Mouse (Mus musculus) kidney, postnatal 10 days (tissue): ENCODE measurements at regions not wholly inside any gene's neighbourhood (a gene's known extent, or its start where the extent isn't known, plus 50 kb on each side); places are given as distances from the start of the nearest gene placed in this dataset.
"Not testable (repeated sequence)": the region's sequence is repeated elsewhere in the genome, so short reads cannot be mapped to it uniquely, and the experiment has no call there.

Experiments
- DNase-seq: peaks from one replicate; pipeline ENCODE4 v3.0.0; 2021; ENCODE audit warnings: mixed read lengths

GRCm38 (mm10) chr10:117459651-117460365 is 80.0 kb upstream of the Cpsf6 start:
- DNase-seq, result no peak

DNA sequence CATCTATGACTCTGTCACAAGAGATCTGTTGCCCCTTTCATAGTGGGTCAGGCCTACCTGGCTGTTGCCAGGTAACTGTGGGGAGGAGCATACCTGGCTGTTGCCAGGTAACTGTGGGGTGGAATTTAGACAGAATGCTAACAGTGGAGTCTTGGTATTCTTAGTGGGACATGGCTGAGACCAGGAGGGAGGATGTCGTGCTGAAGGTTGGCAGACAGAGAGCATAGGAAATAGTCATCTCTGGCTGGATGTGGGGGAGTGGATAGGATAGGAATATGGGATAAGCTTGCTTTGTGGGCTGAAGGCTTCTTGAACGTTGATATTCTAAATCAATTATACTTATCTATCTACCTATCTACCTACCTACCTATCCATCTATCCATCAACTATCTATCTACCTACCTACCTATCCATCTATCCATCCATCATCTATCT is 79.2 kb upstream of the Cpsf6 start:
- DNase-seq, result no peak

GRCm38 (mm10) chr10:117458271-117459040 is 78.6 kb upstream of the Cpsf6 start:
- DNase-seq, result no peak

- DNase-seq, result no peak
Observed at GRCm38 (mm10) chr10:117457701-117457950, 77.8 kb upstream of the Cpsf6 start.

DNA sequence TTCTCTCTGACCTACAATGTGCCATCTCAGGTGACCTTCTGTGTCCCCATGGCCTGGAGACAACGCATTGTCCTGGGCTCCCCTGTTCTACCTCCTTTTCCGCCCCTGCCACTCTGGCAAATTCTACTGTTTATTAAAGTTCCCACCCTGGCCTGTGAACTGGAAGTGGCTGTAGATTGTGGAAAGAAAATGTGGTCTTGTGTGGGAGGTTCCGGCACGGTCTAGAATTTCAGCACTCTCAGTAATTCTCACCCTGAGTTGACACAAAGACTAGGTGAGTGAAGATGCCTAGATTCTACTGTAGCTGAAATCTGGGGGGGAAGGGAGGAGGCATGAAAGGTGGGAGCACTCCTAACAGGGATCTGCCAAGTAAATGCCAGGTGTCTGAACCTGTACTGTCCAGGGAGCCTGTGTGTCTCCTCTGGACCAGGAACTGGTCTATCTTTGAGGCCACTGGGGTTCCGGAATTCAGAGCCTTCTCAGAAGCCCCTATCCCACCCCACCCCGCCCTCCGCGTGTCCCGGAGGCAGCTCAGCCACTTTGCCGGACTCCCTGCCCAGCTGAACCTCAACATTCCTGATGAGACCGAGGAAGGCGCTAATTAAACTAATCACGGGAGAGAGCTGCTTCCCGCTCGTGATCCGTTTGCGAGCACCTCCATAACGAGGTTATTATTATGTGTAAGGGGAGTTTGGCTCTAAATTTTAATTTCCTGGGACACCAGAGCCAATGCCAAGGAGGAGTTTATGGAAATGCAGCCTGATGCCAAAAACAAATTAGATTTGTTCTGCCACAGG is 77.3 kb upstream of the Cpsf6 start:
- DNase-seq, result no peak

- no peak for DNase-seq
Observed at GRCm38 (mm10) chr10:117456427-117456826, 76.6 kb upstream of the Cpsf6 start.

DNA sequence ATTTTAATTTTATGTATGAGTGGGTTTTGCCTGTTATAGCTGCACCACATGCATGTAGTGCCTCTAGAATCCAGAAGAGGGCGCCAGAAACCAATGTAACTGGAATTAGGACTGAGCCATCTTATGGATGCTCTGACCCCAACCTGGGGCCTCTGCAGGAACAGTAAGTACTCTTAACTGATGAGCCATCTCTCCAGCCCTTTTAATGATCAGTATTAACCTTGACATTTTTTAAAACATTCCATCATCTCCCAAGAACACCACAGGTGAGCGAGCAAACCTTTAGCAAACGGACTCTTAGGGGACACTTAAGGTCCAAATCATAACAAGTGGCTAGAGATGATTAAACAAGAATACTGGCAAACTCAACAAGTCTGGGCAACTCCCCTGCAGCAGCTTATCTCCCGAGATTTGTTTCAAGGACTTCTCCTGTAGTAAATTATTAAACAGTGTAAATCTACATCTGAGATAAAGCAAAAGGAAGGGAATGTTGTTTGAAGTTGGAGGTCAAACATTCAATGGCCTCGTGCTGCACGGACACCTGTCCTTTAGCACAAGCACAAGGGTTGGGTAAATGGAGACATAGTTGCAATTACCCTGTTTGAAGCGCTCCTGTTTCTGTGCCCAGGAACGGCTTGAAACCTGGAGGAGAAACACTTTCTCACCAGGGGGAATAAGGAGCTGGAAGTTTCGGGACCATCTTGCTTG is 75.9 kb upstream of the Cpsf6 start:
- peak; percentile 83 for DNase-seq

DNA sequence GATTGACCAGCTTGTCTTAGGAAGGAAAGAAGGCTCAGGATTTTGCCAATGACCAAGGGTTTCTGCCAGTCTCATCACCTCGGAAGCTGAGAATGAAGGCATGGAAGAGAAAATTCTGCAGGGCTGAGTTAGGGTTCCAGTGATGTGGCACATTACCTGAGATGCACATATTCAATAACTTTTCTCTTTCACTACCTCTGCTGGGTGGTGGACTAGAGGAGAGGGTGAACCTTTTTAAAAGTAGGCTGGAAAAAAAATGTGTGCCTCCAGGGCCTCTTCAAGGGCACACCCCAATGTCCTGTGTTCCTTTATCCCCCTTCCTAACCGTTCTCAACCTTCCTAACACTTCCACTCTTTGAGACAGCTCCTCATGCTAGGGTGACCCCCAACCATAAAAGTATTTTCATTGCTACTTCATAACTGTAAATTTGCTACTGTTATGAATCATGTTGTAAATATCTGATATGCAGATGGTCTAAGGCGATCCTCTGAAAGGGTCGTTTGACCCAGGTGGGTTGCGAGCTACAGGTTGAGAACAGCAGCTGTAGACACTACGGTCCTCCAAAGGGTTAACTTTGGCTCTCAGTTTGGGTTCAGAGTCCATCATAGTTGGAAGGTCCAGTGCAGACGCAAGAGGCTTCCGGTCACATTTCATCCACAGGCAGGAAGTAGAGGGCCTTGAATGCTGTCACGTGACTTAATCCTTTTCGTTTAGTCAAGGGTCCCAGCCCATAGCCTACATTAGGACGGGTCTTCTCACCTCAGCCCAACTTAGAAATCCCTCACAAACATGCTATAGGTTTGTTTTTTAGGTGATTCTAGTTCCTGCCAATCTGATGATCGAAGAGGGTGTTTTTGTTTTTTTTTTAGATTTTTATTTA is 75.1 kb upstream of the Cpsf6 start:
- DNase-seq, result no peak

GRCm38 (mm10) chr10:117454171-117454500 is 74.3 kb upstream of the Cpsf6 start:
- no peak for DNase-seq

- DNase-seq, result no peak
Observed at GRCm38 (mm10) chr10:117453406-117454170, 73.8 kb upstream of the Cpsf6 start.

- peak; percentile 69 for DNase-seq
Observed at GRCm38 (mm10) chr10:117452190-117452950, 72.6 kb upstream of the Cpsf6 start.

DNA sequence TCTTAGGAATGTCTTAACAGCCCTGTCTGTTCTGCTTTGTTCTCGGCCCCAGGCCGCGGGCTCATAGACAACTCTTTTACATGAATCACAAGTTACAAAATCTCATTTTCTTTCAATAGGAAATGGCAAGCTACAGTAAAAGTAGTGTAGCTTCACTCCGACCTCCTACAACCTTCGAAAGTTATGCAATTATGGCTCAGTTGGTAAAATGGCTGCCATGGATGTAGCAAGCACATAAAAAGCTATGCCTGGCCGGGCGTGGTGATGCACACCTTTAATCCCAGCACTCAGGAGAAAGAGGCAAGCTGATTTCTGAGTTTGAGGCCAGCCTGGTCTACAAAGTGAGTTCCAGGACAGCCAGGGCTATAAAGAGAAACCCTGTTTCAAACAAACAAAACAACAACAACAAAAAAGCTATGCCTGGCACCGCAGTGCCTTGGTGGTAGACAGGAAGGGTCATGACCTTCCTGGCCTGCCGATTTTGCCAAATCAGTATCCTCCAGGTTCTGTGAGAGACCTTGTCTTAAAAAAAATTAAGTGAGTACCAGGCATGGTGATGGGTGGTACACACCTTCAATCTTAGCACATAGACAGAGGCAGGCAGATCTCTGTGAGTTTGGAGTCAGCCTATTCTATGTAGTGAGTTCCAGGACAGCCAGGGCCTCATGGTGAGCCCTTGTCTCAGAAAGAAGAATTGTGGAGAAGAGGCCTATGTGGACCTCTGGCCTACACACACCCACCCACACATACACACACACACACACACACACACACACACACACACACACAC is 71.8 kb upstream of the Cpsf6 start:
- DNase-seq, result no peak

DNA sequence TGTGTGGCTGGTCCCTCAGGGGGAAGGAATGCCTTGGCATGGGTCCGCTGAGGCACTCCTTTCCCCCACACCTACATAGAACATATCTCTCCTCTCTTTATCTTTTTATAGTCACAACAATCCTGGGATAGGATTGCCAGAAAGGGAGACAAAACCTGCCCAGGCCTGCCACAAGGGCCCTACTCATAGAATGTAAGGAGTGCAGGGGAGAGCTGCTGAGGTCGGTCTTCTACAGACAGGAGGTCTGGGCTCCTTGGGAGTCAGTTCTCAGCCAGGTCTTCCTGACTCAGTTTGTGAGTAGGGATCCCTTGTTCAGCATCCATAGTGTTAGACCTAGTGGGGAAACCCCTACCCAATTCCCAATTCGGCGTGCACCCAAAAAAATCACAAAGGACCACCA is 70.8 kb upstream of the Cpsf6 start:
- DNase-seq, result no peak

DNA sequence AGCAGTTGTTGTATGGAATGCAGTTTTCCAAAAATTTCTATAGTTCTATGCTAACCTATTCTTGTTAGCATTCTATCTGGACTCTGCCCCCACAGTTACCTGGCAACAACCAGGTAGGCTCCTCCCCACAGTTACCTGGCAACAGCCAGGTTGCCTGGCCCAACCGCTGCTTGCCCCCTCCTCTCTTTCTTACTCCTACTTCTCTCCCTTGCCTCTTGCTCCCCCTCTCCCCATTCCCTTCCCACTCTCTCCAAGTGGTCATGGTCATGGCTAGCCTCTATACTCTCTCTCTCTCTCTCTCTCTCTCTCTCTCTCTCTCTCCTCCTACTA is 70.4 kb upstream of the Cpsf6 start:
- DNase-seq, result no peak

DNA sequence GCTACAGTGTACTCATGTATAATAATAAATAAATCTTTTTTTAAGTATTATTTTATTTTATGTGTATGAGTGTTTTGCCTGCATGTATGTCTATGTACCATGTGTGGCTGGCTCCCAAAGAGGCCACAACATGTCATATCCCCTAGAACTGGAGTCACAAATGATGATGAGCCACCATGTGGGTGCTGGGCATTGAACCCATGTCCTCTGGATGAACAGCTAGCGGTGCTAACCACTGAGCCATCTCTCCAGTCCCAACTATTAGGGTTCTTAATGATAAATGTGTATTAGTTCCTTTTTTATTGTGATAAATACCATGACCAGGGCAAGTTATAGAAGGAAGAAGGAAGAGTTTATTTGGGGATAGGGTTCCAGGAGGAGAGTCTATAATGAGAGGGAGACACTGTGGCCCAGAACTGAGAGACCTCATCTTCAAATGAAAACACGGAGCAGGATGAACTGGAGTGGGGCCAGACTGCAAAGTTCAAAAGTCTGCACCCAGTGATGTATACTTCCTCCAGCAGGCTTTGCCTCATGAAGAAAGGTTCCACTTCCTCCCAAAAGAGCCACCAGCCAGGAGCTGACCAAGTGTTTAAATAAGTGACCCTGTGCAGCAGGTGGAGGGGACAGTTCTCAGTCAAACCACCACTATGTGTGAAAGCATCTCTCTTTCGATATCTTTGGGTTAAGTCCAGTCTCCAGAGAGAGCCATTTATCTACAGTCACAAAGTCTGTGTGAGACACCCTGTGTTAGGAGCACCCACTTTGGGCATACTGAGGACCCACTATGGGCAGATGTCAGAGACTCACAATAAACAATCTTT is 69.8 kb upstream of the Cpsf6 start:
- no peak for DNase-seq

DNA sequence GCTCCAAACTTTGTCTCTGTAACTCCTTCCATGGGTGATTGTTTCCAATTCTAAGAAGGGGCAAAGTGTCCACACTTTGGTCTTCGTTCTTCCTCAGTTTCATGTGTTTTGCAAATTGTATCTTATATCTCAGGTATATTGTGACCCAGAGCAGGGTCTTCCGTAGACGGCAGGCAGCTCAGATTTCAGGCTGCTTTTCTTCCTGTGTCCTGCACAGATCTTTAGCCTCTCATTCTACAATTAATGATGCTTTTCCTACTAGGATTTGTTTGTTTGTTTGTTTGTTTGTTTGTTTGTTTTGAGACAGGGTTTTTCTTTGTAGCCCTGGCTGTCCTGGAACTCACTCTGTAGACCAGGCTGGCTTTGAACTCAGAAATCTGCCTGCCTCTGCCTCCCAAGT is 69.0 kb upstream of the Cpsf6 start:
- not testable (repeated sequence) for DNase-seq

- no peak for DNase-seq
Observed at GRCm38 (mm10) chr10:117447626-117448025, 67.8 kb upstream of the Cpsf6 start.

GRCm38 (mm10) chr10:117447206-117447605 is 67.4 kb upstream of the Cpsf6 start:
- DNase-seq, result no peak

GRCm38 (mm10) chr10:117446776-117447175 is 67.0 kb upstream of the Cpsf6 start:
- DNase-seq, result no peak
